Mouse (Mus musculus) B cell, adult 67 days (primary cell): ENCODE data around the gene Thsd1. TPM values are rescaled to one million over a fixed set of nuclear protein-coding genes. Genes with fewer than 3 reads are reported as not detected.

ENCODE experiments used
- total RNA-seq, 2 experiments: library from RNA; stranded (reverse); gene quantifications; 4 replicates each; pipeline ENCODE4 v1.2.4; 2023

Gene Thsd1
- under 1 TPM; 0.30 to 0.46 TPM for total RNA-seq

GRCm38 (mm10) chr8:22227061-22227877, at the start of gene Thsd1:
Thsd1 (plus strand) TSS chr8:22227313.

GRCm38 (mm10) chr8:22185431-22186397, 41.4 kb upstream of the Thsd1 start, which contains the start of gene Ckap2:
Ckap2 (minus strand) TSS chr8:22185819.

GRCm38 (mm10) chr8:22192660-22193431, 34.3 kb upstream of the Thsd1 start, which contains the start of gene Vps36:
Vps36 (plus strand) TSS chr8:22192809.

GRCm38 (mm10) chr8:22282999-22283491, 55.9 kb downstream of the Thsd1 start, which contains the start of gene Tpte:
Tpte (plus strand) TSS chr8:22283441.

Other genes starting within 250 kb of the Thsd1 start
- gene Atp7b, start 167.0 kb upstream of the Thsd1 start, total RNA-seq = under 1 TPM; 0.52 to 0.62 TPM
- gene Alg11, start 166.6 kb upstream of the Thsd1 start, total RNA-seq = 10 to 100 TPM; 17.5 to 21.8 TPM
- not detected for gene Nek5, start 102.3 kb upstream of the Thsd1 start, total RNA-seq
- gene Nek3, start 60.9 kb upstream of the Thsd1 start, total RNA-seq = 1 to 10 TPM; 5.8 to 6.6 TPM
- gene Ckap2, start 41.5 kb upstream of the Thsd1 start, total RNA-seq = 1 to 10 TPM; 1.9 to 2.4 TPM
- gene Vps36, start 34.5 kb upstream of the Thsd1 start, total RNA-seq = 10 to 100 TPM; 28.6 to 34.1 TPM
- not detected for gene Tpte, start 56.1 kb downstream of the Thsd1 start, total RNA-seq
- 1 to 10 TPM; 7.5 to 8.4 TPM for gene Slc25a15, start 171.3 kb downstream of the Thsd1 start, total RNA-seq
- 10 to 100 TPM; 13.9 to 15.4 TPM for gene Mrps31, start 184.0 kb downstream of the Thsd1 start, total RNA-seq